Mouse (Mus musculus) midbrain, postnatal 0 days (tissue): Measurements from ENCODE around the gene Fam163b. TPM values are rescaled to one million over a fixed set of nuclear protein-coding genes. Genes with fewer than 3 reads are reported as not detected.

Source experiments
- ATAC-seq: fragments of 200-750 bp; cut with Nextera tagmentation; 2 replicates; pipeline ENCODE4 v1.8.0; 2017; ENCODE audit warnings: moderate number of reproducible peaks, mild to moderate bottlenecking, moderate TSS enrichment, moderate library complexity; ENCODE audit not compliant: low FRiP score
- DNase-seq: peaks from one replicate; pipeline ENCODE4 v3.0.0-alpha.2; 2015; ENCODE audit warnings: low spot score
- H3K27ac ChIP-seq: fragments of 300-500 bp; sonication (generic); 2 replicates; pipeline ENCODE4 v1.5.1; 2014; ENCODE audit warnings: low read depth, mild to moderate bottlenecking, low read length, mixed read lengths
- H3K27me3 ChIP-seq: fragments of 300-500 bp; sonication (generic); 2 replicates; pipeline ENCODE4 v1.6.1; 2014; ENCODE audit warnings: low read length, control low read depth, mixed read lengths; ENCODE audit not compliant: insufficient read depth
- H3K36me3 ChIP-seq: fragments of 300-500 bp; sonication (generic); 2 replicates; pipeline ENCODE4 v1.6.1; 2014; ENCODE audit warnings: low read length, control low read depth, mixed read lengths; ENCODE audit not compliant: insufficient read depth
- H3K4me1 ChIP-seq: fragments of 300-500 bp; sonication (generic); 2 replicates; pipeline ENCODE4 v1.6.1; 2014; ENCODE audit warnings: mild to moderate bottlenecking, control low read depth, antibody characterized with exemption, low read length, mixed read lengths; ENCODE audit not compliant: insufficient read depth
- H3K4me2 ChIP-seq: fragments of 300-500 bp; sonication (generic); 2 replicates; pipeline ENCODE4 v1.6.1; 2014; ENCODE audit warnings: low read depth, mild to moderate bottlenecking, low read length, mixed read lengths; ENCODE audit not compliant: poor library complexity, severe bottlenecking
- H3K4me3 ChIP-seq: fragments of 300-500 bp; sonication (generic); 2 replicates; pipeline ENCODE4 v1.5.1; 2014; ENCODE audit warnings: low read depth, mild to moderate bottlenecking, low read length, moderate library complexity
- H3K9ac ChIP-seq: fragments of 300-500 bp; sonication (generic); replicated peaks from 2 replicates; pipeline ENCODE4 v1.6.1; 2014; ENCODE audit warnings: mild to moderate bottlenecking, low read length, moderate library complexity, mixed read lengths; ENCODE audit not compliant: poor library complexity, severe bottlenecking
- H3K9me3 ChIP-seq: fragments of 300-500 bp; sonication (generic); 2 replicates; pipeline ENCODE4 v1.6.1; 2016; ENCODE audit warnings: low read length, control low read depth
- CTCF ChIP-seq: IDR thresholded peaks from 2 replicates; pipeline ENCODE4 v1.5.1; 2016; ENCODE audit warnings: antibody characterized with exemption, mild to moderate bottlenecking
- WGBS: fragments of 180-500 bp; shearing (Covaris S2); extraction: QIAGEN DNeasy Blood & Tissue Kit; methylation state at CpG from one replicate; pipeline ENCODE4 v1.1.7; 2014; 5-methylcytosine and 5-hydroxymethylcytosine counted together
- polyA plus RNA-seq: library from polyadenylated mRNA; unstranded; fragments of >200 nt; fragmentation: Nextera tagmentation; extraction: Ambion mirVana; gene quantifications from 2 replicates; pipeline ENCODE4 v1.2.1, GENCODE M21; 2015
- total RNA-seq: library from RNA; depleted of rRNA; stranded (reverse); fragments of >200 nt; gene quantifications from 2 replicates; pipeline ENCODE4 v1.2.3, GENCODE M21; 2014

The Fam163b gene
- total and polyA plus RNA-seq, 2 experiments from 2014 or later, result 8.4 to 13.0 TPM

DNA sequence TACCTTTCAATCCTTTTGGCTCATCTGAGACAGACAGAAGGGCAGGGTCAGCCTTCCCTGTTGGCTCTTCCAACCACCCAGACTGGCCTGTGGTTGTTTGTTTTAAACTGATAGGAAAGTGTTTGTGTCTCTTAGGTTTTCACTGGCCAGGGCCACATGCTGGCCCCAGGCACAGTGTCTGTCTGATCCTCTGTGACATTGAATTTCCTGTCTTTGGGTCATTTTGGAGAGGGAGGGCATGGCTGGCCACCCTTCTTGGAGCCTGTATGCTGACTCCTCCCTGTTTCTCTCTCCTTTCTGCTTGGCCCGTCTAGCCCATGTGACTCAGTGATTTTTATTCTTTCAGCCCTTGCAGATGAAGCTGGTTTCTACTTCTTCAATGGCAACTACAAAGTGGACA lies 53.1 kb downstream of the Fam163b start:
- no peak overlapping the region for H3K9ac ChIP-seq

DNA sequence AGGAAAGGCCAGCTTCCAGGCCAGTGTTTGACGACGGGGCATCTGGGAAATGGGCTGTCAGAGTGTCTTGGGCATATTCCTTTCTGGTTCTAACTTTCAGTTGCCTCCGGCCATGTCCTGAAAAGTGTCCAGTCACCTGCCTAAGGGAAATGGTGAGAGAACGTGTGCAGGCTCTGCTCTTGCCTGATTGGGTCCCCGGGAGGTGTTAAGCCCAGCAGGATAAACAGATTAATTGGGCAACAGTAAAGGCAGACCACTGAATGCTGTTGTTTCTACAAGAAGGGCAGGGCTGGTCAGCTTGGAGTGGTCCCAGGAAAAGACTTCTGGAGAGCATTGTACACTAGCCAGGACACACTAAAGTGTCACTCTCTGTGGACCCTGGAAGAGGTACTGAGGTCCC lies 53.6 kb downstream of the Fam163b start:
- Histone ChIP-seq H3K36me3 (no peaks in the 10 kb centered on the region), H3K27ac (no peak overlapping the region), H3K27me3 (no peaks in the 10 kb centered on the region), H3K4me3 (no peak overlapping the region), H3K4me2 (no peak overlapping the region), H3K9me3 (no peaks in the 10 kb centered on the region), H3K9ac (no peak overlapping the region), H3K4me1 (no peaks in the 10 kb centered on the region)
- no peak for TF ChIP-seq CTCF
- ATAC-seq (no peak), DNase-seq (no peak)
- 76% methylated on average over 5 of the region's 5 CpGs for WGBS

More for the DNA sequence above, 53.1 kb downstream of the Fam163b start:
- no peak for TF ChIP-seq CTCF
- H3K36me3 ChIP-seq, result no peaks in the 10 kb centered on the region
- no peak overlapping the region for H3K27ac ChIP-seq
- no peaks in the 10 kb centered on the region for H3K9me3 ChIP-seq
- DNase-seq, result no peak
- no peak overlapping the region for H3K4me3 ChIP-seq
- H3K4me2 ChIP-seq, result no peak overlapping the region
- H3K4me1 ChIP-seq, result no peaks in the 10 kb centered on the region
- WGBS, result 75% methylated on average over 1 of the region's 1 CpGs
- no peak for ATAC-seq
- H3K27me3 ChIP-seq, result no peaks in the 10 kb centered on the region

DNA sequence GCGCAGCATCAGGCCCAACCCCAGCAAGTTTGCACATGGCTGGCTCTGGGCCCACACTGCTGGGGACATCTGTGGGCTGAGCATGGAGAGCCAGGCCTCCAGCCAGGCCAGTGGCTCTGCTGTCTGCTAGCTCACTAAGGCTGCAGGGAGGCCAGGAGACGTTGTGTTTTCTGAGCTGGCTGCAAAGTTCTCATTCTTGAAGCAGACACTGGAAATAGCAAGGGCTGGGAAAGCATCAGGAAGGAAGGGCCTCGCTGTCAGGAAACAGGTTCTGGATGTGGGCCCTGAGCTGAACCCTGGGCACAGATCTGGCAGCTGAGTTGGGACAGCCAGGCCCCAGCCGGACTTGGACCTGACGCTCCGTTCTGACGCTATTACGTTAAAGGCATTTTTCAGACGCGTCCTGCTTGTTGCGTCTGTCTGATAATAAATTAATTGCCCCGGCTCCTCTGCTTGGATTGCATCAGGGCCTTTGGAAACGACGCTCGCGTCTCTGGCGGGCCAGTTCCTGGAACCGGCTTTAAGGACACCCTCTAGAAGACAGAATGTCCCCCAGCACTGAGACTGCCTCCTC lies 54.1 kb downstream of the Fam163b start:
- Histone ChIP-seq H3K4me1 (no peaks in the 10 kb centered on the region), H3K27ac (no peak overlapping the region), H3K36me3 (no peaks in the 10 kb centered on the region), H3K4me3 (no peak overlapping the region), H3K4me2 (no peak overlapping the region), H3K27me3 (no peaks in the 10 kb centered on the region), H3K9ac (no peak overlapping the region), H3K9me3 (no peaks in the 10 kb centered on the region)
- DNase-seq (peak; percentile 63), ATAC-seq (no peak)
- 78% methylated on average over 18 of the region's 18 CpGs for WGBS
- no peak for TF ChIP-seq CTCF

DNA sequence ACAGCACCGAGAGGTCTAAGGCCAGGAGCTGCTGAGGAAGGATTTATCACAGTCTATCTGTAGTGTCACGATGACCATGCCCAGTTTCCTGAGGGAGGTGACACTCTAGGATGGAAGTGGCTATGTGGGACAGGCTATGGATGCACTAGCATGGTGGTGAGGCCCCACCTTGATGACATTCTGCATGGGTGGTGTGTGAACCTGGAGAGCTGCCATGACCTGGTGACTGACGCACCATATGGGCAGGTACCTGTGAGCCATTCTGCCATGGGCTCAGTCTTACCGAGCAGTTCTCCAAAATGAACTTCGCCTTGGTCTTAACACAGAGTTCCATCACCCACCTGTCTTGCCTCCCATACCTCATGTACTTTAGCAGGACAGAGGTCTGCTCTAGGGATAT lies 54.7 kb downstream of the Fam163b start:
- 90% methylated on average over 5 of the region's 5 CpGs for WGBS
- H3K9ac ChIP-seq, result no peak overlapping the region
- H3K27ac ChIP-seq, result no peak overlapping the region
- H3K4me1 ChIP-seq, result no peaks in the 10 kb centered on the region
- TF ChIP-seq CTCF, result no peak
- H3K36me3 ChIP-seq, result no peaks in the 10 kb centered on the region
- no peak for DNase-seq
- H3K9me3 ChIP-seq, result no peaks in the 10 kb centered on the region
- H3K4me3 ChIP-seq, result no peak overlapping the region
- H3K4me2 ChIP-seq, result no peak overlapping the region
- ATAC-seq, result no peak
- H3K27me3 ChIP-seq, result no peaks in the 10 kb centered on the region

DNA sequence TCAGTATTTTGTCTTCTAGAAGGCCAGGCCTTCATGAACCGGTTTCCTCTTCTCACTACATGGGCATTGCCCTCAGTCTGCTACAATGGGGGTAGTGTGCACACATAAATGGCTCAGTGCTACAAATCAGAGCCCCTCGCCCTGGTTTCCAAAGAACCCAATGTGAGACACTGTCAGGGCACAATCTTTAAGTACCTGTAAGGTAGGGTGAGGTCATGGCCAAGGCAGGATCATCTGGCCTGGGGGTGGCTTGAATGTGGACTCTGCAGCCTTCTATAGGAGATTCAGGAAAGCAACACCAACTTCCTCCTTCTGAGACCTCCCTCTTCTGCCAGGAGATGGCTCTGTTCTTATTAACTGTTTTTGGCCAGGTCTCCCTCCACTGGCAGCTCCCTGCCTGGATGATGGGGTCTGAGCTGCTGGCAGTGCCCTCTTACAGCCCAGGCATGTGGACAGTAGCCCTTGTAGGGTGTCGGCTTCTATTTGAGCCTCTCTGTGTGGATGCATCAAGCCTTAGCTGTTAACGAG lies 55.7 kb downstream of the Fam163b start:
- Histone ChIP-seq H3K4me3 (no peak overlapping the region), H3K4me1 (no peaks in the 10 kb centered on the region), H3K9ac (no peak overlapping the region), H3K4me2 (no peak overlapping the region), H3K27me3 (no peaks in the 10 kb centered on the region), H3K9me3 (no peaks in the 10 kb centered on the region), H3K36me3 (no peaks in the 10 kb centered on the region), H3K27ac (no peak overlapping the region)
- DNase-seq (no peak), ATAC-seq (no peak)
- 92% methylated on average over 4 of the region's 4 CpGs for WGBS
- peak; percentile 30; the same call in 1 of the 2 replicates for TF ChIP-seq CTCF

DNA sequence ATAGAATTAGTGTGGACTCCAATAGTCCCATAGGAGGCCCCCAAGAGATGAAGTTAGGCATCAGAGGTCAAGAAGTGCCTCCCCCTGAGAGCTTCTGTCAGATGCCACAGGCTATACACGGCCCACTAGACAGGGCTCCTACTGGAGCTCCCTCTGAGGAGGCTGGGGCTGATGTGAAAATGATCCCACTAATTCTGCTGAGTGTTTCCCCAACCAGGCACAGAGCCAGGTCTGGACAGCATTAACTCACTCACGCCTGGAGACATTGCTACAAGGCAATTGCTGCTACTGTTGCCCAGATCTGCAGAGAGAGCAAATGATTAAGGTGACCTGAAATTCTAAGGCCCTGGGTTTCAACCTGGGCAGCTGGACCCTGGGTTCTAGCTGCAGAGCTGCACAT lies 56.5 kb downstream of the Fam163b start:
- TF ChIP-seq CTCF, result no peak
- WGBS, result 36% methylated on average over 2 of the region's 2 CpGs
- ATAC-seq (no peak), DNase-seq (no peak)
- Histone ChIP-seq H3K4me2 (no peak overlapping the region), H3K9me3 (no peaks in the 10 kb centered on the region), H3K9ac (no peak overlapping the region), H3K4me1 (no peaks in the 10 kb centered on the region), H3K27me3 (no peaks in the 10 kb centered on the region), H3K4me3 (no peak overlapping the region), H3K36me3 (no peaks in the 10 kb centered on the region), H3K27ac (no peak overlapping the region)
